Mouse (Mus musculus) cerebellum, postnatal 36 days (tissue): Measurements from ENCODE around the gene Prdm12.
A peak's percentile ranks its signal among the peaks of the same experiment; 100 is the strongest.
"Not testable (repeated sequence)": the region's sequence is repeated elsewhere in the genome, so short reads cannot be mapped to it uniquely, and the experiment has no call there.

Experiments used
- DNase-seq, 2 experiments: peaks; one replicate each; pipeline ENCODE4 v3.0.0; 2021 to 2022; ENCODE audit warnings: mixed read lengths in 2 of 2

The Prdm12 gene

GRCm38 (mm10) chr2:31653971-31654853 lies 14.4 kb downstream of the Prdm12 start:
- DNase-seq: peak; percentile 28 to 41

GRCm38 (mm10) chr2:31654854-31655559 lies 15.2 kb downstream of the Prdm12 start:
- DNase-seq: peak; percentile 70 to 73

GRCm38 (mm10) chr2:31656374-31656773 lies 16.5 kb downstream of the Prdm12 start:
- DNase-seq: no peak

- no peak for DNase-seq
These were observed 23.3 kb downstream of the Prdm12 start for GRCm38 (mm10) chr2:31662939-31663803.

GRCm38 (mm10) chr2:31663804-31664180 lies 24.0 kb downstream of the Prdm12 start:
- DNase-seq: no peak

GRCm38 (mm10) chr2:31667332-31667731 lies 27.5 kb downstream of the Prdm12 start:
- no peak for DNase-seq

- DNase-seq: peak; percentile 88 to 91
These were observed 30.8 kb downstream of the Prdm12 start, which contains the start of gene Exosc2 for GRCm38 (mm10) chr2:31670551-31671035. Gene Exosc2, plus strand, starts transcription at chr2:31670715.

GRCm38 (mm10) chr2:31678641-31679040 lies 38.8 kb downstream of the Prdm12 start:
- DNase-seq: no peak

GRCm38 (mm10) chr2:31681051-31681707 lies 41.3 kb downstream of the Prdm12 start:
- DNase-seq: not testable (repeated sequence)

GRCm38 (mm10) chr2:31681731-31682235 lies 41.9 kb downstream of the Prdm12 start:
- no peak for DNase-seq

- DNase-seq: peak; percentile 59 to 68
These were observed 43.8 kb downstream of the Prdm12 start for GRCm38 (mm10) chr2:31683666-31684065.

GRCm38 (mm10) chr2:31688074-31688925 lies 48.5 kb downstream of the Prdm12 start, which contains the start of gene Abl1:
Gene Abl1, plus strand, starts transcription at chr2:31688376.
- peak; percentile 91 to 94 for DNase-seq

GRCm38 (mm10) chr2:31689045-31689444 lies 49.2 kb downstream of the Prdm12 start:
- peak in 1 of 2 experiments; percentile 35 for DNase-seq

- no peak for DNase-seq
These were observed 50.2 kb downstream of the Prdm12 start for GRCm38 (mm10) chr2:31690063-31690462.

GRCm38 (mm10) chr2:31698209-31698608 lies 58.4 kb downstream of the Prdm12 start:
- no peak for DNase-seq

GRCm38 (mm10) chr2:31700545-31701446 lies 61.0 kb downstream of the Prdm12 start:
- DNase-seq: no peak

- DNase-seq: no peak
These were observed 63.4 kb downstream of the Prdm12 start for GRCm38 (mm10) chr2:31703226-31703625.
